Mouse (Mus musculus) embryonic fibroblast, embryonic 13.5 days (primary cell): ENCODE measurements at regions not wholly inside any gene's neighbourhood (a gene's known extent, or its start where the extent isn't known, plus 50 kb on each side); places are given as distances from the start of the nearest gene placed in this dataset.
A peak's percentile ranks its signal among the peaks of the same experiment; 100 is the strongest.
"Not testable (repeated sequence)": the region's sequence is repeated elsewhere in the genome, so short reads cannot be mapped to it uniquely, and the experiment has no call there.

Source experiments
- H3K27ac ChIP-seq: 2 replicates; pipeline ENCODE4 v1.5.1; 2012; ENCODE audit warnings: low read length, control low read depth, inconsistent platforms; ENCODE audit not compliant: insufficient read depth
- H3K4me1 ChIP-seq: 2 replicates; pipeline ENCODE4 v1.6.1; 2011; ENCODE audit warnings: low read length; ENCODE audit not compliant: control insufficient read depth, insufficient read depth
- H3K4me3 ChIP-seq: 2 replicates; pipeline ENCODE4 v1.5.1; 2011; ENCODE audit warnings: mild to moderate bottlenecking, control low read depth, low read length; ENCODE audit not compliant: insufficient read depth
- CTCF ChIP-seq: IDR thresholded peaks from 2 replicates; pipeline ENCODE4 v1.5.1; 2011; ENCODE audit warnings: mild to moderate bottlenecking, control low read depth, low read length, moderate library complexity, borderline replicate concordance; ENCODE audit not compliant: insufficient read depth
- POLR2A ChIP-seq: IDR thresholded peaks from 2 replicates; pipeline ENCODE4 v1.6.1; 2011; ENCODE audit warnings: low read depth, mild to moderate bottlenecking, control low read depth, low read length, moderate library complexity

GRCm38 (mm10) chr4:3079901-3080300 lies 87.2 kb upstream of the Vmn1r2 start:
- no peak overlapping the region for H3K4me3 ChIP-seq
- no peaks in the 10 kb centered on the region for H3K4me1 ChIP-seq
- H3K27ac ChIP-seq: no peak overlapping the region
- TF ChIP-seq POLR2A (no peak), CTCF (no peak)

GRCm38 (mm10) chr4:3080385-3081125 lies 86.6 kb upstream of the Vmn1r2 start:
- Histone ChIP-seq H3K4me3 (no peak overlapping the region), H3K4me1 (no peaks in the 10 kb centered on the region), H3K27ac (no peak overlapping the region)
- TF ChIP-seq POLR2A (no peak), CTCF (no peak)

GRCm38 (mm10) chr4:3081148-3081952 lies 85.8 kb upstream of the Vmn1r2 start:
- Histone ChIP-seq H3K27ac (no peak overlapping the region), H3K4me3 (no peak overlapping the region), H3K4me1 (no peaks in the 10 kb centered on the region)
- 0 out of 2 replicates have a peak, but pooled peaks have one; percentile 7 for TF ChIP-seq CTCF
- TF ChIP-seq POLR2A: no peak

- Histone ChIP-seq H3K27ac (no peak overlapping the region), H3K4me1 (no peaks in the 10 kb centered on the region), H3K4me3 (no peak overlapping the region)
- TF ChIP-seq CTCF (no peak), POLR2A (no peak)
Measured at GRCm38 (mm10) chr4:3081953-3082950, 84.9 kb upstream of the Vmn1r2 start.

- Histone ChIP-seq H3K4me1 (no peaks in the 10 kb centered on the region), H3K27ac (no peak overlapping the region), H3K4me3 (no peak overlapping the region)
- no peak for TF ChIP-seq POLR2A
- TF ChIP-seq CTCF: no peak
Measured at GRCm38 (mm10) chr4:3083161-3084020, 83.7 kb upstream of the Vmn1r2 start.

GRCm38 (mm10) chr4:3084021-3084545 lies 83.0 kb upstream of the Vmn1r2 start:
- no peaks in the 10 kb centered on the region for H3K4me1 ChIP-seq
- H3K27ac ChIP-seq: no peak overlapping the region
- no peak; the same call in 1 of the 2 replicates for TF ChIP-seq CTCF
- no peak for TF ChIP-seq POLR2A
- H3K4me3 ChIP-seq: no peak overlapping the region

GRCm38 (mm10) chr4:3085456-3086448 lies 81.4 kb upstream of the Vmn1r2 start:
- no peak for TF ChIP-seq POLR2A
- no peak for TF ChIP-seq CTCF
- H3K4me1 ChIP-seq: no peaks in the 10 kb centered on the region
- no peak overlapping the region for H3K27ac ChIP-seq
- no peak overlapping the region for H3K4me3 ChIP-seq

- not testable (repeated sequence) for H3K4me1 ChIP-seq, H3K4me3 ChIP-seq
Measured at GRCm38 (mm10) chr4:3087616-3088015, 79.5 kb upstream of the Vmn1r2 start.

More at GRCm38 (mm10) chr4:3087616-3088015, 79.5 kb upstream of the Vmn1r2 start:
- not testable (repeated sequence) for H3K27ac ChIP-seq
